Mouse (Mus musculus): ENCODE measurements around the gene Ctnnbl1.

GRCm38 (mm10) chr2:157914105-157914764 is 177.0 kb downstream of the Ctnnbl1 start, which contains the start of gene Vstm2l:
- TF ChIP-seq CTCF (IDR thresholded peaks at IDR 0.05; ENCODE audit: control insufficient read depth, insufficient read depth, insufficient replicate concordance, low read depth, low read length) (no peak), POLR2A (IDR thresholded peaks at IDR 0.05; ENCODE audit: control insufficient read depth, low read depth, low read length) (no peak)
